Mouse (Mus musculus): ENCODE data around the gene Sun2. TPM values are rescaled to one million over a fixed set of nuclear protein-coding genes. Genes with fewer than 3 reads are reported as not detected.
A peak's percentile ranks its signal among the peaks of the same experiment; 100 is the strongest.

Gene Sun2
- polyA plus RNA-seq, 1 experiment from 2014 or later: 2.2 TPM

- no peaks in the 10 kb centered on the region for H3K9me3 ChIP-seq (replicated peaks)
- no peak for DNase-seq (ENCODE audit: low spot score)
- WGBS: 90% methylated on average over 10 of the region's 10 CpGs
- no peak overlapping the region for H3K4me3 ChIP-seq
- no peak overlapping the region for H3K27ac ChIP-seq (replicated peaks)
- H3K4me1 ChIP-seq: peaks cover 10% of the 10 kb centered on the region; the same call in 1 of the 2 replicates
- peaks cover 38% of the 10 kb centered on the region for H3K36me3 ChIP-seq
- no peaks in the 10 kb centered on the region for H3K27me3 ChIP-seq (ENCODE audit: low read depth, poor library complexity, severe bottlenecking)
These were observed 24.3 kb upstream of the Sun2 start for GRCm38 (mm10) chr15:79766586-79767071.

- Histone ChIP-seq H3K4me1 (peaks cover 11% of the 10 kb centered on the region; the same call in 1 of the 2 replicates), H3K4me3 (no peak overlapping the region), H3K36me3 (peaks cover 43% of the 10 kb centered on the region), H3K27ac (replicated peaks) (no peak overlapping the region), H3K27me3 (ENCODE audit: low read depth, poor library complexity, severe bottlenecking) (no peaks in the 10 kb centered on the region), H3K9me3 (replicated peaks) (no peaks in the 10 kb centered on the region)
- DNase-seq (ENCODE audit: low spot score): no peak
- 78% methylated on average over 10 of the region's 10 CpGs for WGBS
These were observed 23.8 kb upstream of the Sun2 start for GRCm38 (mm10) chr15:79766168-79766567.

- DNase-seq (ENCODE audit: low spot score): no peak
- Histone ChIP-seq H3K9me3 (replicated peaks) (no peaks in the 10 kb centered on the region), H3K36me3 (peaks cover 47% of the 10 kb centered on the region), H3K27me3 (ENCODE audit: low read depth, poor library complexity, severe bottlenecking) (no peaks in the 10 kb centered on the region), H3K4me1 (peaks cover 8% of the 10 kb centered on the region; the same call in 1 of the 2 replicates), H3K4me3 (no peak overlapping the region), H3K27ac (replicated peaks) (no peak overlapping the region)
- 84% methylated on average over 2 of the region's 2 CpGs for WGBS
These were observed 23.0 kb upstream of the Sun2 start for GRCm38 (mm10) chr15:79765361-79765760.

GRCm38 (mm10) chr15:79764539-79765267, 22.4 kb upstream of the Sun2 start:
- H3K27me3 ChIP-seq (ENCODE audit: low read depth, poor library complexity, severe bottlenecking): no peaks in the 10 kb centered on the region
- no peaks in the 10 kb centered on the region for H3K9me3 ChIP-seq (replicated peaks)
- H3K36me3 ChIP-seq: peaks cover 47% of the 10 kb centered on the region
- 87% methylated on average over 11 of the region's 11 CpGs for WGBS
- H3K4me1 ChIP-seq: peaks cover 8% of the 10 kb centered on the region; the same call in 1 of the 2 replicates
- no peak for DNase-seq (ENCODE audit: low spot score)
- H3K27ac ChIP-seq (replicated peaks): no peak overlapping the region
- H3K4me3 ChIP-seq: no peak overlapping the region

- 92% methylated on average over 7 of the region's 7 CpGs for WGBS
- Histone ChIP-seq H3K36me3 (peaks cover 47% of the 10 kb centered on the region), H3K27me3 (ENCODE audit: low read depth, poor library complexity, severe bottlenecking) (no peaks in the 10 kb centered on the region), H3K27ac (replicated peaks) (no peak overlapping the region), H3K9me3 (replicated peaks) (no peaks in the 10 kb centered on the region), H3K4me1 (peaks cover 8% of the 10 kb centered on the region; the same call in 1 of the 2 replicates), H3K4me3 (no peak overlapping the region)
- no peak for DNase-seq (ENCODE audit: low spot score)
These were observed 21.4 kb upstream of the Sun2 start for GRCm38 (mm10) chr15:79763601-79764246.

- Histone ChIP-seq H3K4me3 (no peak overlapping the region), H3K36me3 (peaks cover 47% of the 10 kb centered on the region), H3K27ac (replicated peaks) (no peak overlapping the region), H3K27me3 (ENCODE audit: low read depth, poor library complexity, severe bottlenecking) (no peaks in the 10 kb centered on the region), H3K4me1 (0 out of 2 replicates have a peak, but pooled peaks cover 3% of the 10 kb centered on the region), H3K9me3 (replicated peaks) (no peaks in the 10 kb centered on the region)
- WGBS: 91% methylated on average over 9 of the region's 9 CpGs
- DNase-seq (ENCODE audit: low spot score): no peak
These were observed 20.7 kb upstream of the Sun2 start for GRCm38 (mm10) chr15:79763001-79763400.

GRCm38 (mm10) chr15:79760956-79761355, 18.6 kb upstream of the Sun2 start:
- DNase-seq (ENCODE audit: low spot score): no peak
- 90% methylated on average over 6 of the region's 6 CpGs for WGBS
- Histone ChIP-seq H3K27me3 (ENCODE audit: low read depth, poor library complexity, severe bottlenecking) (no peaks in the 10 kb centered on the region), H3K9me3 (replicated peaks) (no peaks in the 10 kb centered on the region), H3K4me3 (no peak overlapping the region), H3K4me1 (peaks cover 17% of the 10 kb centered on the region), H3K27ac (replicated peaks) (no peak overlapping the region), H3K36me3 (peaks cover 47% of the 10 kb centered on the region)

- Histone ChIP-seq H3K9me3 (replicated peaks) (no peaks in the 10 kb centered on the region), H3K4me1 (peaks cover 24% of the 10 kb centered on the region), H3K36me3 (peaks cover 14% of the 10 kb centered on the region), H3K27me3 (ENCODE audit: low read depth, poor library complexity, severe bottlenecking) (no peaks in the 10 kb centered on the region), H3K4me3 (no peak overlapping the region), H3K27ac (replicated peaks) (0 out of 2 replicates have a peak overlapping the region, but pooled peaks have one; percentile 57)
- no peak for DNase-seq (ENCODE audit: low spot score)
- 97% methylated on average over 3 of the region's 3 CpGs for WGBS
These were observed 14.8 kb upstream of the Sun2 start for GRCm38 (mm10) chr15:79757118-79757517.

- Histone ChIP-seq H3K36me3 (peaks cover 4% of the 10 kb centered on the region; the same call in 1 of the 2 replicates), H3K4me3 (no peak overlapping the region), H3K27ac (replicated peaks) (peak overlapping the region; percentile 57; the same call in 1 of the 2 replicates), H3K4me1 (peaks cover 21% of the 10 kb centered on the region), H3K27me3 (ENCODE audit: low read depth, poor library complexity, severe bottlenecking) (no peaks in the 10 kb centered on the region), H3K9me3 (replicated peaks) (no peaks in the 10 kb centered on the region)
- WGBS: 84% methylated on average over 8 of the region's 8 CpGs
- DNase-seq (ENCODE audit: low spot score): no peak
These were observed 13.8 kb upstream of the Sun2 start for GRCm38 (mm10) chr15:79755977-79756625.

- Histone ChIP-seq H3K36me3 (no peaks in the 10 kb centered on the region), H3K27me3 (ENCODE audit: low read depth, poor library complexity, severe bottlenecking) (no peaks in the 10 kb centered on the region), H3K9me3 (replicated peaks) (no peaks in the 10 kb centered on the region), H3K4me1 (peaks cover 21% of the 10 kb centered on the region), H3K4me3 (no peak overlapping the region), H3K27ac (replicated peaks) (no peak overlapping the region)
- DNase-seq (ENCODE audit: low spot score): no peak
- 87% methylated on average over 4 of the region's 4 CpGs for WGBS
These were observed 12.8 kb upstream of the Sun2 start for GRCm38 (mm10) chr15:79755176-79755575.

- 50% methylated on average over 4 of the region's 4 CpGs for WGBS
- H3K27me3 ChIP-seq (ENCODE audit: low read depth, poor library complexity, severe bottlenecking): no peaks in the 10 kb centered on the region
- H3K27ac ChIP-seq (replicated peaks): no peak overlapping the region
- no peak for DNase-seq (ENCODE audit: low spot score)
- peaks cover 21% of the 10 kb centered on the region for H3K4me1 ChIP-seq
- no peak overlapping the region for H3K4me3 ChIP-seq
- no peaks in the 10 kb centered on the region for H3K9me3 ChIP-seq (replicated peaks)
- no peaks in the 10 kb centered on the region for H3K36me3 ChIP-seq
These were observed 11.5 kb upstream of the Sun2 start for GRCm38 (mm10) chr15:79753873-79754272.

GRCm38 (mm10) chr15:79753420-79753752, 11.1 kb upstream of the Sun2 start:
- no peaks in the 10 kb centered on the region for H3K9me3 ChIP-seq (replicated peaks)
- H3K27me3 ChIP-seq (ENCODE audit: low read depth, poor library complexity, severe bottlenecking): no peaks in the 10 kb centered on the region
- DNase-seq (ENCODE audit: low spot score): no peak
- H3K4me1 ChIP-seq: peaks cover 21% of the 10 kb centered on the region
- H3K4me3 ChIP-seq: no peak overlapping the region
- no peak overlapping the region for H3K27ac ChIP-seq (replicated peaks)
- 89% methylated on average over 3 of the region's 3 CpGs for WGBS
- H3K36me3 ChIP-seq: no peaks in the 10 kb centered on the region
